Mouse (Mus musculus): ENCODE measurements at regions not wholly inside any gene's neighbourhood (a gene's known extent, or its start where the extent isn't known, plus 50 kb on each side); places are given as distances from the start of the nearest gene placed in this dataset.

DNA sequence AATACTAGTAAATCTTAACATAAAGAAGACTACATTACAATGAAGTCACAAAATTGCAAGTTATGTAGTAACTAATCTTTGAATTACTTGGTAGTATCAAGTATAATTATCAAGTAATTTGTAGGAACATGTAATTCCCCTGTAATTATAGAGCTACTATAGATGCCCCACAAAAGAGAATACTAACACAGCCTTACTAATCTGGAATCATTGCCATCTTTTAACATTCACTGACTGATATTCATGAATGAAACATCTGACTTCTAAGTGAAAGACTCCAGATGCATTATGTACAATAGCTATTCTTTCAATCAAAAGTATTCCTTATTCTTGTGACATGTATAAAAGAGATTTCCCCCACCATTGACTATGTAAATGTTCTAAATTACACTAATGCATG, 337.3 kb upstream of the Tecrl start:
- TF ChIP-seq USF1 (IDR thresholded peaks at IDR 0.05; ENCODE audit: low read depth, low read length) (no peak), TCF12 (IDR thresholded peaks at IDR 0.05; ENCODE audit: low read depth, low read length) (no peak), EP300 (IDR thresholded peaks at IDR 0.05; ENCODE audit: low read depth in 1 of 2, low read length in 2 of 2) (no peak), CTCF (IDR thresholded peaks at IDR 0.05 in 2 of 3, conservative IDR thresholded peaks at IDR 0.05 in 1 of 3; ENCODE audit: control insufficient read depth in 1 of 3, insufficient read depth in 1 of 3, low read depth in 2 of 3, low read length in 3 of 3, poor library complexity in 1 of 3, severe bottlenecking in 1 of 3) (no peak), MYB (IDR thresholded peaks at IDR 0.05; ENCODE audit: low read depth, low read length) (no peak), POLR2A (IDR thresholded peaks at IDR 0.05; ENCODE audit: control insufficient read depth in 1 of 2, insufficient read depth in 1 of 2, low read depth in 1 of 2, low read length in 2 of 2, poor library complexity in 1 of 2) (no peak)

Data from MEL (cell line).